Mouse (Mus musculus) NIH3T3 (cell line): ENCODE data around the gene Slc5a11.

ENCODE experiments used
- DNase-seq: peaks from one replicate; pipeline ENCODE4 v3.0.0-alpha.2; 2012; ENCODE audit warnings: low read depth

The Slc5a11 gene

GRCm38 (mm10) chr7:123212316-123212715 lies 2.3 kb upstream of the Slc5a11 start:
- DNase-seq: no peak

GRCm38 (mm10) chr7:123215138-123215537 lies 558 bp downstream of the Slc5a11 start:
- no peak for DNase-seq

DNA sequence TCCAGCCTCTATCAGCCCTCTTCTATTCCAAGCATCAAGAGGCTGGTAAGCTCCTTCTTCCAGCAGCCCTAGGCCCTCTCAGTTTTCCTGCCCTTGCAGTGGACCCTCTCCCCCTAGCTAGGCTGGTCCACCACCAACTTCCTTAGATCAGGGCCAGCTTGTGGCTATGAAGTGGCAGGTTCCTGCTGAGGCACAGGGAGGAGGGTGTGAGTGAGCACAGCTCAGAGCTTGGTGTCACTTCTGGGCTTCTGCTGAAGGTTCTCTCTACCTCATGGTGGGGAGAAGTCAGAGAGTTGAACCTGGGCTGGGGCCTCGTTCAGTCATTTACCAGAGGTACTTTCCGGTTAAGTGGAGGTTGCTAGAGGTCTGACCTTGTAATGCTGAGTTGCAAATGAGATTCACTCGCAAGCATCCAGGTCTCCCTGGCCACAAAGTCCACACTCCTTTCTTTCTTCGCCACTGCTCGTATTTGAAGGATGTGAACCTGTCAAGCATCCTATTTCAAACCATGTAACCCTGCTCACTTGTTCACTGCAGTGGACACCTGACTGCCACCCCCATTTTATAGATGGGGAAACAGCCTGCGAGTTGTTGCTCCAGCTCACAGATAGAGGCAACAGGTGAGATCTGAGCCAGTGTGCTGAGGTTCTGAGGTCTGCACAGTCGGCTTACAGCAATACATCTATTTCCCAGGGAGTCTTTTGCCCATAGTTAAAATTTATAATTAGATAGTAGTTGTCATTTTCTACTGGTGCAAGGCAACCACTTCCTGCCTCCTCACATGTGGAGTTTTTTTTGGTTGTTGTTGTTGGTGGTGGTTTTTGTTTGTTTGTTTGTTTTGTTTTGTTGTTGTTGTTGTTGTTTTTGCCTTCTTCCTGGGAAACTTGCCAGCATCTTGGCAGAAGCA lies 3.1 kb downstream of the Slc5a11 start:
- no peak for DNase-seq

DNA sequence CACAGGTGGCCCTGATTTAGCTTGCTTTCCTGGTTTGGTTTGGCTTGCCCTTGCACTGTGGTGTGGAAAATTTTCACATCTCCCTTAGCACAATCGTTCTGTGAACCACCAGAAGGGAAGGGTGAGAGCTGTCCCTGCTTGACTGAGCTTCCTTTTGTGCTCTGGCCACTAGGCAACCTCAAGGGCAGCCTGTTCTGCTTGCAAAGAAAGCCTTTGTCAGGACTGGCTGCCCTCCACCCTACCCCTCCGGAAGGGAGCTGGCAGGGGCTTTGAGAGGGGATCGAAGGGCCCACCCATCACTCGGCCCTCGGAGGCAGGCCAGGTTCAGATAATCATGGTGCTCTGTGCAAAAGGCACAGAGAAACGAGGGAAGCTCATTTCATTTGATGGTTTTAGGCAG lies 4.0 kb downstream of the Slc5a11 start:
- no peak for DNase-seq

GRCm38 (mm10) chr7:123219781-123220632 lies 5.4 kb downstream of the Slc5a11 start:
- no peak for DNase-seq

- no peak for DNase-seq
These were observed 6.0 kb downstream of the Slc5a11 start for GRCm38 (mm10) chr7:123220633-123220942.

DNA sequence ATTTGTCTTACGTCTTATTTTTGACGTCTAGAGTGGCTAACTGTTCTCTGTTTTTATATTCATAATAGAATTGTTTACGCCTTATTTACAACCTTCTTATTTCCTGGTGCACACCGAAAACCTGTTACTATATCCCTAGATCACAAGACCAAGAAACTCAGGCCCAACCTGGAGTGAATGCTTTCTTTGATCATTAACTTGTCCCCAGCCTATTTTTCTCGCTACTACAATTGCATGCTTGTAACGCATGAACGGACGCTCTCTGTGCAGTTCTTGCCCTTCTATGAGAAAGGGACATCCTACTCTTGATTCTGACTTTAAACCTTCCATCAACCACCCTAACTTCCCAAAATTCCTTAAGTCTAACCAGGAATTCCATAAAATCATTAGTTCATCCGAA lies 9.5 kb downstream of the Slc5a11 start:
- no peak for DNase-seq

GRCm38 (mm10) chr7:123225159-123225558 lies 10.6 kb downstream of the Slc5a11 start:
- no peak for DNase-seq

- DNase-seq: peak; percentile 64
These were observed 20.9 kb downstream of the Slc5a11 start for GRCm38 (mm10) chr7:123235449-123235848.

GRCm38 (mm10) chr7:123238621-123239020 lies 24.0 kb downstream of the Slc5a11 start:
- DNase-seq: no peak

DNA sequence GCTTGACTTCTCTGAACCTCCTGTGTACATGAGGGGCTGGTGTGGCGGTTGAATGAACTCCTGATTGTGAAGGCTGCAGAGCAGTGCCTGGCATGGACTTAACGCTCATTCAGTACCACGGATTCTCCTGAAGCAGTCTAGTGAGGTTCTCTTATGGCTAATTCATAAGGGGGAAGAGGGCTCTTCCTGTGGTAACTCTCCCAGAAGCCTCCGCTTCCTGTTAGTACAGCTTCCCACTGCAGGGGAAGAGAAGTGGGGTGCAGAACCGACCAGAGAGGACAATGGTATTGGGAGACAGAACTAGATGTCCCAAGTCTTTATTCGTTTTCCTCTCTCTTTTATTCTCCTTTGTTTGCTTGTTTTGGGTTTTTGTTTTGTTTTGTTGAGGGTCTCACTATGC lies 25.5 kb downstream of the Slc5a11 start:
- DNase-seq: no peak

DNA sequence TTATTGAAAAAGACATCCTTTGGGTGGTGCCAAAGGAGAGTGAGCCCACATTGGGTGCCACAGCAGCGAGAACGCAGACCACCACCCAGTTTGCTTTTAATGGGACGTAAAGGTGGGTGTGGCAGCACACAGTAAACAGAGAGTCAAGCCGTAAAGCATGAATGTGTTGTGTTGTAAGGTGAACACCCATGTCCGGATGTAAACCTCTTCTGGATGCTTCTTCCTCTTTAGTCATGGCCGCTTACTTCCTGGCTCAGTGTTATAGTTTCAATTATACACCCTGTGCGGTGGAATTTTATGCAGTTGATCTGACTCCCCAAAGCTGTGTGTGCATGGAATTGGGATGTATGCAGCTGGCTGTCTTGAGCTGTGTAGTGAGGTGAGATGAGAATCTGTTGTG lies 27.7 kb downstream of the Slc5a11 start:
- DNase-seq: no peak

- DNase-seq: no peak
These were observed 30.3 kb downstream of the Slc5a11 start for GRCm38 (mm10) chr7:123244833-123245232.

- no peak for DNase-seq
These were observed 32.0 kb downstream of the Slc5a11 start for GRCm38 (mm10) chr7:123246504-123247084.

DNA sequence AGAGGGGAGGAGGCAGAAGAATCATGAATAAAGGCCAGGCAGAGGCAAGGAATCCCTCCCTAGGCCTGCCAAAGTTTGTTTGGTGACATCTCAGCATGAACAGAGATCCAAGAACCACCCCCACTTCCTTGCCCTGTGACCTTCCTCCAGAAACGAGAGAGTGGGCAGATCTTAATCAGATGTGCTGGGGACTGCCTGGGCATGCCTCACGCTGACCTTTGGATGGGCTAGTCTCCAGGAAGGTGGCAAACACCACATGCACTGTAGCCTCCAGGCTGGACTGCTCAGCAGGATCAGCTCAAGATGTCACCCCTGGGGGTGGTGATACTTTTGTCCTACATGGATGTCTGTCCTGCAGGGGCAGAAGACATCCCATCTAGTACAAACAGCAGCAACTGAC lies 33.6 kb downstream of the Slc5a11 start:
- DNase-seq: no peak

DNA sequence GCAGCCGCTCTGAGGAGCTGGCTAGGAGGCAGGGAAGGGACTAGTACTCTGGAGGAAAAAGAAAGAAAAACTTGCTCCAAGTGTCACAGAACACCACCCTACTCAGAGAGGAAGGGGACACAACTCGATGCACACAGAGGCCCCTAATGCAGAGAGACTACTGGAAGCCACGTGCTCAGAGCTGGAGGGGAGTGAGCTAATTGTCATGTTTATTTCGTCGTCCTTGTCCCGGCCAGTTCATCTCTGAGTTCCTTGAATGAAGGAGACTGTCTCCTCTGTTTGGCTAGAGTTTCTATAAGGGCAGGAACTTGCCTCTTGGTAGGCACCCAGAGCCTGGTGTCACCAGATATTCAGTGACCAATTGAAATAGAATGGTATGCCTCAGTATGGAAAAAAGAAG lies 36.8 kb downstream of the Slc5a11 start:
- DNase-seq: no peak

DNA sequence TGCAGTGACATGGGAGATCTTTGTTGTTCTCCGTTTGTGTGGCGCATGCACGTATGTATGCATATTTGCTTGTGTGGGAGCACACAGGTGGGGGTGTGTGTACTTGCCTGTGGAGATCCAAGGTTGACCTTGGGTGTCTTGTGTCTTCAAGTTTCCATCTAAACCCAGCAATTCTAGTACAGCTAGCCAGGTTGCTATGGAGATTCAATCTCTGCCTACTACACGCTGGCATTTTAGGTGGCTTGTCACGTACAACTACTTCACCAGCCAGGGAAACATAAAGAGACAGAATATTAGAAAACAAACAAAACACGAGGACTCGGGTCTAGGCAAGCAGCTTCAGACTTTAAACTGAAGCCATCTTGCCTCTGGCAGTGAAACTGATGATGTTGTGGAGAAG lies 38.8 kb downstream of the Slc5a11 start:
- no peak for DNase-seq

- DNase-seq: no peak
These were observed 39.8 kb downstream of the Slc5a11 start for GRCm38 (mm10) chr7:123254196-123254970.

DNA sequence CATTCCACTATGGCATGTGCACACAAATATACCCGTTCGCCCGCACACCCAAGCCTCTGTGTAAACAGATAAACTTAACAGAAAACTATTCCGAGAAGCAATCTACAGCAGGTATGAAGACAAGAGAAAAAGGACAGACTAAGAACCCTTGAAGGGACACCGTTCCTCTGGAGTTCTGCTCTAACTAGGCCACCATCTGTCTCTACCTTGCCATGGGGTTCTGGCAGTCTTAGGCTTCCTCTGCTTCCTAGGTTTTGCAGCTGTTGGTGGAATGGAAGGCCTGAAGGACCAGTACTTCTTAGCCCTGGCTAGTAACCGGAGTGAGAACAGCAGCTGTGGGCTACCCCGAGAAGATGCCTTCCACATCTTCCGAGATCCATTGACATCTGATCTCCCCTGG lies 43.5 kb downstream of the Slc5a11 start:
- no peak for DNase-seq

GRCm38 (mm10) chr7:123273056-123273455 lies 58.5 kb downstream of the Slc5a11 start:
- DNase-seq: no peak

- DNase-seq: no peak
These were observed 62.0 kb downstream of the Slc5a11 start for GRCm38 (mm10) chr7:123276568-123276967.

GRCm38 (mm10) chr7:123279797-123280196 lies 65.2 kb downstream of the Slc5a11 start:
- no peak for DNase-seq
